Mouse (Mus musculus): ENCODE data around the gene Olfr1136. TPM values are rescaled to one million over a fixed set of nuclear protein-coding genes. Genes with fewer than 3 reads are reported as not detected.

The Olfr1136 gene
- total RNA-seq (2021), result not detected

DNA sequence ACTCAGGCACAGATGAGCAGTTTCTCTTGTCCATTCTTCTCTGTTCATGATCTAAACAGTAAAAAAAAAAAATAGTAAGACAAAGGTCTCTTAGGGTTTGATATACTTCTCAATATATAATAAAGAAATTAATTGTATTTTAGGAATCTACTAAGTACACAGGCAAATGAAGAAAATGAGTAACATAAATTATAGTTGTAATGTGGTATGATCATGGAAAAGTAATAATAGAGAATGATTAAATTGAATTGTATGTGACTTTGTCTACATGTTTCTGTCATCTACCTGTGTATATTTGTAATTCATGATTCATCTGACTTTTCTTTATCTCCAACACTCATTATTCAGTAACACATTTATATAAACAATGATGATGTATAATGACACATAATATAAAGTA lies at the start of gene Olfr1136:
Gene Olfr1136, minus strand, starts transcription at position 101 of the 400 bp plus-strand sequence.
- no peak for DNase-seq
- intact Hi-C loops (cut with DNase I), result no loop called here

DNA sequence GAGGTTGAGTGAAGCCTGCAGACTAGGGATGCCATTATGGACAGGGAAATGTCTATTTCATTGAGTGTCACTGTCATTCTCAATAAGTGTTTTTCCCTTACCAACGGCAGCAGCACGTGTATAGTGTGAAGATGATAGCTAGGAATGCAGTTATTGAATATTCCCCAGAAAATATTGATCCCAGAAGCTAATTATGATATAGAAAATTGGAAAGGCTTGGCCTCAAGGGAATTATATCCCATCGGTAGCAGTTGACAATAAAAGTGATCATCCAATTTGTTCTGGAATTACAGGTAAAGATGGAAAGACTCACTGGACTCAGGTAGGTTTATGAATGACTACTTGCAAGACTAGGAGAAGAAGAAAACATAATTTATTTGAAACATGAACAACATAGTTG lies 49.7 kb upstream of the Olfr1136 start, which contains the start of gene Olfr1140:
Gene Olfr1140, plus strand, starts transcription at position 301 of the 400 bp plus-strand sequence.
- DNase-seq, result no peak
- intact Hi-C loops (cut with DNase I), result no loop called here

DNA sequence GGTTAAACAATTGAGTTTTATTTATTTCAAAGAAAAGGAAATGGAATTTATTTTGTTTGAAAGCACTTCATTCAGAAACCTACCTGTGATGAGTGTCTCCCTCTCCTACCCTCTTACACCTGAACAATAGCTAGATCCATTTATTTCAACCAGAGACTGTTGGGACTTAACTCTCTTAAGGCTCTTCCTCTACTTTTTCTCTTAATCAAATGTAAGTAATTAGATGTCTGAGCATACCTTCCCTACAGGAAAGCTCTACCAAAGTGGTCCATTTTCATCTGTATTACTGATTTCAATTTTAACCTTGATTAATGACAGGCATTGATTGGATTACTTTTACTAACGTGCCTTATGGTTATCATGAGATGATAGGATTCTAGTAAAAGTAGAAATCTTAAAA lies 46.1 kb upstream of the Olfr1136 start, which contains the start of gene Olfr1138:
Gene Olfr1138, minus strand, starts transcription at position 101 of the 400 bp plus-strand sequence.
- intact Hi-C loops (cut with DNase I), result no loop called here
- DNase-seq, result no peak

DNA sequence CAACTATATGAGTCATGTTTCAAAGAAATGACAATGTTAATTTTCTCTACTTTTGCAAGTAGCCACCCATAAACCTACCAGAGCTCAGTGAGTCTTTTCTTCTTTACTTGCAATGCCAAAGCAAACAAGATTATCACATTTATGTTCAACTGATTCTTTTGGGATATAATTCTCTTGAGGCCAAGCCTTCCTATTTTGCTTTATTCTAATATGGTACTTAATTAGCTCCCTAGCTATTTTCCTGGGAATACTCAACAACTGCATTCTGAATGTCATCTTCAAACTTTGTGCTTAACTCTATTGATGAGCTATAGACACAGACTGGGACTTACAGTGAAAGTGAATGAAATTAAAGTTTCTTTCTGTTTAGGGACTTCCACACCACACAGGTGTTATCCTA lies 19.3 kb upstream of the Olfr1136 start, which contains the start of gene Olfr1137:
Gene Olfr1137, minus strand, starts transcription at position 101 of the 400 bp plus-strand sequence.
- DNase-seq, result no peak
- intact Hi-C loops (cut with DNase I), result no loop called here

DNA sequence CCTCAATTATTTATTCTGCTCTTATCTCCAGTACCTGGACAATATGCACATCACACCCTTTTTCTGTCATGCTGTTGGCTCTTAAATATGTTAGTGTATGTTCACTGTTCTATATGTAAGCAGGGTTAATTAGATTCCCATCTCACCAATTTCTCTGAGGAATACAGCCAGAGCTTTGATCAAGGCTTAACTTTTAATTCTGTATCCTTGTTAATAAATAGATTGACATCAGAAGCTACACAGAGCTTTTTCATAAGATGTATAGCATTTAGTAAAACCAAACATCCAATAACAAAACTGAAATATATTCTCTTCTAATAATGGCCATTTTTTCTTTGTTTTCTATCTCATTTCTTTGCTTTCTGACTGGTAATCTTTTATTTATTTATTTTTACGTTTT lies 20.2 kb downstream of the Olfr1136 start, which contains the start of gene Olfr1135:
Gene Olfr1135, minus strand, starts transcription at position 101 of the 400 bp plus-strand sequence.
- intact Hi-C loops (cut with DNase I), result no loop called here
- DNase-seq, result no peak

DNA sequence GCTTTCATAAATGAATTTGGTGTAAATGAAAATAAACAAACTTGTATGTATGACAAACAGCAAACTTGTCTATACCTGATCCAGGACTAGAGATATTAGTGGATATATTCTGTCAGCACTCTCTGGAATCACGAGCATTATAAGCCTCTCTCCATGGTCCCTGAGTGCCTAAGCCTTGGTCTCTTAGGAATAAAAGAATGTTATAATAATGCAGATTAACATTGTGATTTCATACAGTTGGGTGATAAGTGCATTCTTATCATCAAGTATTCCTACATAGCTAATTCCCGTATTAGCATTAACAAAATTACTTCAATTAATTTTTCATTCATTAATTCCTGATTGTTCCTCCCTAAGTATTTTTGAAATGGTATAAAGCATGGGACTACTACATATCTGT lies 35.4 kb downstream of the Olfr1136 start, which contains the start of gene Olfr1134:
Gene Olfr1134, minus strand, starts transcription at position 101 of the 400 bp plus-strand sequence.
- DNase-seq, result no peak
- intact Hi-C loops (cut with DNase I), result no loop called here

GRCm38 (mm10) chr2:87647274-87647673 lies 46.5 kb downstream of the Olfr1136 start, which contains the start of gene Olfr1133:
TSS of gene Olfr1133 (minus strand) at chr2:87647374.
- DNase-seq, result no peak
- intact Hi-C loops (cut with DNase I), result no loop called here

Other genes starting within 250 kb of the Olfr1136 start
- not detected for gene Olfr1126, start 240.0 kb downstream of the Olfr1136 start, total RNA-seq (2021)
- gene Pramel7, start 196.9 kb downstream of the Olfr1136 start, total RNA-seq (2021), result not detected
- gene Pramel6, start 187.4 kb downstream of the Olfr1136 start, total RNA-seq (2021), result not detected
- gene Olfr153, start 162.2 kb downstream of the Olfr1136 start, total RNA-seq (2021), result not detected
- not detected for gene Olfr1128, start 148.4 kb downstream of the Olfr1136 start, total RNA-seq (2021)
- not detected for gene Olfr1129, start 120.0 kb downstream of the Olfr1136 start, total RNA-seq (2021)
- gene Olfr1130, start 87.7 kb downstream of the Olfr1136 start, total RNA-seq (2021), result not detected
- not detected for gene Olfr1131, start 66.8 kb downstream of the Olfr1136 start, total RNA-seq (2021)
- not detected for gene Olfr1132, start 56.4 kb downstream of the Olfr1136 start, total RNA-seq (2021)
- not detected for gene Olfr1133, start 46.6 kb downstream of the Olfr1136 start, total RNA-seq (2021)
- not detected for gene Olfr1134, start 35.5 kb downstream of the Olfr1136 start, total RNA-seq (2021)
- not detected for gene Olfr1135, start 20.3 kb downstream of the Olfr1136 start, total RNA-seq (2021)
- gene Olfr1137, start 19.2 kb upstream of the Olfr1136 start, total RNA-seq (2021), result not detected
- gene Olfr1138, start 46.0 kb upstream of the Olfr1136 start, total RNA-seq (2021), result not detected
- not detected for gene Olfr1140, start 49.8 kb upstream of the Olfr1136 start, total RNA-seq (2021)
- gene Olfr1141, start 60.0 kb upstream of the Olfr1136 start, total RNA-seq (2021), result not detected
- gene Olfr152, start 85.5 kb upstream of the Olfr1136 start, total RNA-seq (2021), result not detected
- not detected for gene Olfr1143, start 106.6 kb upstream of the Olfr1136 start, total RNA-seq (2021)
- gene Olfr1145, start 115.9 kb upstream of the Olfr1136 start, total RNA-seq (2021), result not detected
- not detected for gene Olfr1148, start 136.6 kb upstream of the Olfr1136 start, total RNA-seq (2021)
- not detected for gene Olfr1150-ps1, start 150.0 kb upstream of the Olfr1136 start, total RNA-seq (2021)
- not detected for gene Olfr1151, start 161.9 kb upstream of the Olfr1136 start, total RNA-seq (2021)
- gene Olfr1152, start 172.5 kb upstream of the Olfr1136 start, total RNA-seq (2021), result not detected
- gene Olfr1153, start 201.0 kb upstream of the Olfr1136 start, total RNA-seq (2021), result not detected
- not detected for gene Olfr1154, start 211.2 kb upstream of the Olfr1136 start, total RNA-seq (2021)

Measured in heart, postnatal 10 days (tissue).